Mouse (Mus musculus) lung, embryonic 14.5 days (tissue): Measurements from ENCODE around the gene Ddah2. TPM values are rescaled to one million over a fixed set of nuclear protein-coding genes. Genes with fewer than 3 reads are reported as not detected.

Experiments used
- ATAC-seq: fragments of 200-750 bp; cut with Nextera tagmentation; 2 replicates; pipeline ENCODE4 v1.8.0; 2017; ENCODE audit warnings: mild to moderate bottlenecking, moderate TSS enrichment, moderate library complexity; ENCODE audit not compliant: insufficient read depth
- DNase-seq: peaks from one replicate; pipeline ENCODE4 v3.0.0-alpha.2; 2015
- H3K27ac ChIP-seq: fragments of 300-500 bp; sonication (generic); 2 replicates; pipeline ENCODE4 v1.5.1; 2014; ENCODE audit warnings: low read depth, mild to moderate bottlenecking, moderate library complexity
- H3K27me3 ChIP-seq: fragments of 300-500 bp; sonication (generic); 2 replicates; pipeline ENCODE4 v1.6.1; 2014; ENCODE audit warnings: low read length, control low read depth; ENCODE audit not compliant: insufficient read depth
- H3K36me3 ChIP-seq: fragments of 300-500 bp; sonication (generic); 2 replicates; pipeline ENCODE4 v1.6.1; 2014; ENCODE audit warnings: control low read depth; ENCODE audit not compliant: insufficient read depth
- H3K4me1 ChIP-seq: fragments of 300-500 bp; sonication (generic); 2 replicates; pipeline ENCODE4 v1.6.1; 2014; ENCODE audit warnings: antibody characterized with exemption, control low read depth; ENCODE audit not compliant: insufficient read depth
- H3K4me2 ChIP-seq: fragments of 300-500 bp; sonication (generic); 2 replicates; pipeline ENCODE4 v1.6.1; 2014; ENCODE audit warnings: mild to moderate bottlenecking
- H3K4me3 ChIP-seq: fragments of 300-500 bp; sonication (generic); 2 replicates; pipeline ENCODE4 v1.5.1; 2014; ENCODE audit warnings: low read depth, low read length
- H3K9ac ChIP-seq: fragments of 300-500 bp; sonication (generic); 2 replicates; pipeline ENCODE4 v1.6.1; 2014
- H3K9me3 ChIP-seq: fragments of 300-500 bp; sonication (generic); 2 replicates; pipeline ENCODE4 v1.6.1; 2016; ENCODE audit warnings: low read depth, low read length, control low read depth
- CTCF ChIP-seq: IDR thresholded peaks from 2 replicates; pipeline ENCODE4 v1.5.1; 2016; ENCODE audit warnings: antibody characterized with exemption, low read depth
- WGBS: fragments of 180-500 bp; shearing (Covaris S2); extraction: QIAGEN DNeasy Blood & Tissue Kit; methylation state at CpG from one replicate; pipeline ENCODE4 v1.1.7; 2014; 5-methylcytosine and 5-hydroxymethylcytosine counted together
- polyA plus RNA-seq: library from polyadenylated mRNA; unstranded; fragments of >200 nt; fragmentation: Nextera tagmentation; extraction: Ambion mirVana; gene quantifications from 2 replicates; pipeline ENCODE4 v1.2.1, GENCODE M21; 2014

Gene Ddah2
- polyA plus RNA-seq, 1 experiment from 2014 or later: 338 TPM

DNA sequence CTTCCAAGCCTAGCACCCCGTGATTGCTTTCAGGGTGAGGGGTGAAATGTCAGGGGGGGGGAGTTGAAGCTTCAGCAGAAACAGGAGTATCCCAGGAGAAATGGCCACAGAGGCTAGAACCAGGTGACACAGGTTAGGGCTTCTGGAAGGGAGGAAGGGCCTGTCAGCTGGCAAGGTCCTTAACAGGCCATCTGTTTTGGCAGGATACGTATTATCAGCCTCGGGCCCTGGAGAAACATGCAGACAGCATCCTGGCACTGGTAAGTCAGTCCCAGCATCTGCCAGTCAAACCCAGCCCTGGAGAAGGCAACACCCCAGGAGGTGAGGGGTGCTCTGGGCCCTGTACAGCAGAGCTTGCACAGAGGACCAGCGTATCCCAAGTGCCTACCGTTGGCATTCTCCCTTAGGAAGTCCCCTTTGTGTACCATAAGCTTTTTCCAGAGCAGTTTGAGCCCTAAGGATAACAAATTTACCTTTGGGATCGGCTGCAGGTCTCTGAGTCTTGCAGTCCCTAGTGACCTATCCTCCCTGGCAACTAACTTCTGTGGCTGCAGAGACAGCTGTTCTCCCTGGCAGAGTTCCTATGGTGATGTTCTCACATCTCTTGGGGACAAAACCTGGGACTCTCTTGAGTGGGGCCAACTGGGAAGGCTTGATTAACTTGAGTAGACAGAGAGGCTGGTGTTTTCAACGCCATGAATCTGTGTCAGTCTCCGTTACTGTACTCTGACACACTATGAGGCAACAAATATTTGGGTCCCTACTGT lies 31.5 kb downstream of the Ddah2 start:
- no peak for TF ChIP-seq CTCF
- Histone ChIP-seq H3K36me3 (peaks cover 34% of the 10 kb centered on the region), H3K9me3 (no peaks in the 10 kb centered on the region), H3K27ac (0 out of 2 replicates have a peak overlapping the region, but pooled peaks have one; percentile 2), H3K4me3 (peak overlapping the region; percentile 63), H3K27me3 (no peaks in the 10 kb centered on the region), H3K4me1 (peaks cover 7% of the 10 kb centered on the region), H3K4me2 (peak overlapping the region; percentile 63), H3K9ac (peak overlapping the region; percentile 84)
- no peak for ATAC-seq
- no peak for DNase-seq
- 59% methylated on average over 8 of the region's 8 CpGs for WGBS

DNA sequence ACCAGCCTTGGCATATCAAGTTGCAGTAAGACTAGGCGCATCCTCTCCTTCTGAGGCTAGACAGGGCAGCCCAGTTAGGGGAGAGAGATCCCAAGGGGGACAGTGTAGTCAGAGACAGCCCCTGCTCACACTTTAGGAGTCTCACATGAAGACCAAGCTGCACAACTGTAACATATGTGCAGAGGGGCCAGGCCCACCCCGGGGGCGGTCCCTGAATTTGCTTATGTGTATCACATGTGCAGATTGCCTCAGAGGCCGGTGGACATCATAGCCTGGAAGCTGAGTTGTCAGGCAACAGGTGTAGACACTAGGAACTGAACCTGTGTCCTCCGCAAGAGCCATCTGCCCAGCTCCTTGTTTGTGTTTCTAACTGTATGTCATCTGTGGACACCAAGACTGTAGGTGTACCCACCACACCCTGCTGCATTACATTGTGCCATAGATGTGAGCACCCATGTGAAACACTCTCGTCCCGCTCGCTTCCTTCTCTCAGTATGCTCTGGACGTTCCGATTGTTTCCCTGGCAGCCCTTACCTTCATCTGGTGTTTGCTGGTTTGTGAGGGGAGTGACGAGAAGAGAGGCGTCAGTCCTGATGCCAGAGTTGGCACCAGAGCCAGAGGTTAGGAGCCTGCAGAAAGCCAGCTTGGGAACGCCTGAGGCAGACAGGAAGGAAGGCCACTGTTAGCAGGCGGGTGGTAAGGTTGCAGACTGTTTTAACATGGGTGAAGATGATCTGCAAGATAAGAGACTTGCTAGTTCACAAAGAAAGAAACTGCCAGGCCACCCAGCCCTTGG lies 33.8 kb downstream of the Ddah2 start:
- no peak overlapping the region for H3K27ac ChIP-seq
- peaks cover 7% of the 10 kb centered on the region for H3K4me1 ChIP-seq
- H3K4me3 ChIP-seq: no peak overlapping the region
- no peak overlapping the region for H3K4me2 ChIP-seq
- no peak for DNase-seq
- no peaks in the 10 kb centered on the region for H3K9me3 ChIP-seq
- TF ChIP-seq CTCF: no peak
- H3K9ac ChIP-seq: no peak overlapping the region
- ATAC-seq: no peak
- no peaks in the 10 kb centered on the region for H3K27me3 ChIP-seq
- peaks cover 57% of the 10 kb centered on the region for H3K36me3 ChIP-seq
- WGBS: 84% methylated on average over 14 of the region's 14 CpGs

DNA sequence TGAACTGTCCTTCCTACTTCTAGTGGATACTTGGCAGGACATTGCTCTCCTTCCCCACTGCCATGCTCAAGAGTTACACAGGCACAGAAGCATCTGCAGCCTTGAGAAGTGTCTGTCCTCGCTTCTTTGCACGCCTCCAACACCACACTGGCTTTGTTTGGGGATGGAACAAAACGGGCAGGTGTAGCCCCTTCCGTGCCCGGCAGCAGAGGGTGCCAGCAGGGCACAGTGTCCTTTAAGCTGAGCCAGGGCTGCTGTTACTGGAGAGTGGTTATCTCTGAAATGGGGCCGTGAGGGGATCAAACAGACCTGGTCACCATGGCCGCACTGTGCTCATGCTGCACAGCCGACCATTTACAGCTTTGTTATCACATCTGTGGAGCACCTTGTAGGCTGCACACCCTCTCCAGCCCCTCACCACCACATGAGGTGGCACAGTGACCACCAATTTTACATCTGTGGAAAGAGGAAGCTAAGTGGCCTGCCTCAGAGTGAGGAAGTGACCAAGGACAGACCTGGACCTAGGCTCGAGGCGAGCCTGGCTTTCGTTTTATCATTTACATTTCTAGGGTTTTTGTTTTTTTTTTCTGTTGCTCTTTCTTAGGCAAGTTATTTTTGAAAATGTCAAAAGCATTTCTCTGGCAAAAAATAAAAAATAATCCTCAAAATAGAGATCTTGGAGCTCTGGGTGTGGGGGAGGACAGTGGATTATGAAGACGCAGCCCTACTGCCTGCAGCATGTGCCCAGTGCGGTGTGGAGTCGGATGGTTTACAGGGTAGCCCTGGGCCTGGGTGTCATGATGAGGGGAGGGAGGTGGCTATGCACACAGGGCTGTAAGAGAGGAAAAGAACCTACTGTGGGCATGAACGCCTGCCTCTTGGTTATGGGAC lies 35.9 kb downstream of the Ddah2 start:
- Histone ChIP-seq H3K27me3 (no peaks in the 10 kb centered on the region), H3K4me1 (peaks cover 7% of the 10 kb centered on the region), H3K4me3 (no peak overlapping the region), H3K36me3 (peaks cover 78% of the 10 kb centered on the region), H3K9ac (no peak overlapping the region), H3K4me2 (no peak overlapping the region), H3K9me3 (no peaks in the 10 kb centered on the region), H3K27ac (no peak overlapping the region)
- DNase-seq (no peak), ATAC-seq (no peak)
- TF ChIP-seq CTCF: no peak
- WGBS: 86% methylated on average over 15 of the region's 15 CpGs

DNA sequence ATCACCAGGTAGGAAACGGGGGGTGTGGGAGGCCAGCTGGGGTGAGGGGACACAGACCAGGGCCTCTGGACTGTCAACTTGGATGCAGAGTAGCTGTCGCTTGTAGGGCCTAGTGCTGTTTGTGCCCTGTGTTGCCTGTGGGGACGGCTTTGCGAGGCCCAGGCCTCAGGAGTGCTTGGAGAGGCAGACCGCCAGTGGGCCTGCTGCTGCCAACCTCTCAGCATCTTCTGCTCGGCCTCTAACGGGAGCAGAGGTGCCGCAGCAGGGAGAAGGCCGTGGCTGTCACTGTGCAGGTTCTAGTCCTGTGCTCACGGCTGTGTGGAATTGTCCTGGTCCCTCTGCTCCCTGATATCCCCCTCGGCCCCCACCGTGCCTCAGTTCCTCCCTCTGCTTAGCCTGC lies 37.8 kb downstream of the Ddah2 start:
- H3K4me3 ChIP-seq: no peak overlapping the region
- no peaks in the 10 kb centered on the region for H3K27me3 ChIP-seq
- TF ChIP-seq CTCF: no peak
- no peak for DNase-seq
- H3K36me3 ChIP-seq: peaks cover 94% of the 10 kb centered on the region
- H3K4me2 ChIP-seq: no peak overlapping the region
- H3K9me3 ChIP-seq: no peaks in the 10 kb centered on the region
- WGBS: 85% methylated on average over 12 of the region's 12 CpGs
- H3K9ac ChIP-seq: no peak overlapping the region
- no peaks in the 10 kb centered on the region for H3K4me1 ChIP-seq
- no peak for ATAC-seq
- no peak overlapping the region for H3K27ac ChIP-seq

DNA sequence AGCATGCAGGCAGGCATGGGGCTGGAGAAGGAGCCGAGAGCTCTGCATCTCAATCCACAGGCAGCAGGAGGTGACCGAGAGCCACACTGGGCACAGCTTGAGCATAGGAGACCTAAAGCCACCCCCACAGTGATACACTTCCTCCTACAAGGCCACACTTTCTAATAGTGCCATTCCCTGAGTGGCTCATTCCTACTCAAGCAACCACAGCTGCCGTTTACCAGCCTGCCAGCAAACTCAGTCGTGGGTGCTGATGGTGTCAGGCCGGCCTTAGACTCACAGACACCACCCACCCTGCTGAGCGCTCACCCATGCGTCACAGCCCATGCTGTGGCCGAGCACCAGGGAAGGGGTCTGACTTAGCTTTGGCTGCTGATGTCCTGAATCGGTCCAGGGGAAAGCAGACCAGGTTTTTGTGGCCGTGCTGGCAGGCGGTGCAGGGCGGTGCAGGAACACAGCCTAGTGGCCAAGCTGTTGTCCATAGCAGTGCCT lies 38.4 kb downstream of the Ddah2 start:
- Histone ChIP-seq H3K4me3 (no peak overlapping the region), H3K27ac (no peak overlapping the region), H3K36me3 (peaks cover 96% of the 10 kb centered on the region), H3K27me3 (no peaks in the 10 kb centered on the region), H3K4me1 (no peaks in the 10 kb centered on the region), H3K4me2 (no peak overlapping the region), H3K9me3 (no peaks in the 10 kb centered on the region), H3K9ac (no peak overlapping the region)
- TF ChIP-seq CTCF: no peak
- WGBS: 81% methylated on average over 12 of the region's 12 CpGs
- ATAC-seq (no peak), DNase-seq (no peak)

DNA sequence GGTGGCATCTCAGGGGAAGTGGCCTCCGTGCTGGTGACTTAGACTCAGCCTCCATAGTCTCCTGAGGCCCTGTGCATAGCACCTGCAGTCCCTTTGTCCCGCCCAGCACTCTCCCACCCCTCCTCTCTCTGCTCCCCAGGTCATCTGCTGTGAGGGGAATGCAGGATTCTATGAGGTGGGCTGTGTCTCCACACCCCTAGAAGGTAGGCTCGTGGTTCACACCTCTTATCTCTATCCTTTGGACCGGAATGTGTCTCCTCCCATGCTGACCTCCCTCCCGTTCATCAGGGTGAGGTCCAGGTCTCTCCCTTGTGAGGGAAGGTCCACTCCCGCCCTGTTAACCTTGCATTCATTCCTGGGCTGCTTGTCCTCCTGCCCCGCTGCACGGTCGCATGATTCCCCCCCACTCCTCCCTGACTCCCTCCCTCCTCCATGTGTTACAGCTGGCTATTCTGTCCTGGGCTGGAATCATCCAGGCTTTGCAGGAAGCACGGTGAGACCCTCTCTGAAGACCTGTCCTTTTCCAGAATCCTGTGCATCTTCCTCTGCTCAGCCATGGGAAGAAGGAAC lies 41.4 kb downstream of the Ddah2 start:
- DNase-seq (no peak), ATAC-seq (no peak)
- Histone ChIP-seq H3K4me1 (no peaks in the 10 kb centered on the region), H3K4me3 (no peak overlapping the region), H3K27ac (no peak overlapping the region), H3K4me2 (no peak overlapping the region), H3K36me3 (peaks cover 88% of the 10 kb centered on the region), H3K9ac (no peak overlapping the region), H3K27me3 (no peaks in the 10 kb centered on the region), H3K9me3 (no peaks in the 10 kb centered on the region)
- no peak for TF ChIP-seq CTCF
- WGBS: 63% methylated on average over 10 of the region's 10 CpGs
